Mouse (Mus musculus) liver, embryonic 11.5 days (tissue): Measurements from ENCODE around the gene Aldh16a1. TPM values are rescaled to one million over a fixed set of nuclear protein-coding genes. Genes with fewer than 3 reads are reported as not detected.

Experiments used
- ATAC-seq: fragments of 200-750 bp; cut with Nextera tagmentation; replicated peaks from 2 replicates; pipeline ENCODE4 v1.8.0; 2017; ENCODE audit warnings: moderate number of reproducible peaks, mild to moderate bottlenecking, moderate TSS enrichment, moderate library complexity; ENCODE audit not compliant: low FRiP score
- DNase-seq: peaks from one replicate; pipeline ENCODE4 v3.0.0-alpha.2; 2017; ENCODE audit warnings: low spot score
- H3K27ac ChIP-seq: fragments of 300-500 bp; sonication (generic); 2 replicates; pipeline ENCODE4 v1.5.1; 2014; ENCODE audit warnings: mild to moderate bottlenecking, low read depth, low read length, control low read depth
- H3K27me3 ChIP-seq: fragments of 300-500 bp; sonication (generic); replicated peaks from 2 replicates; pipeline ENCODE4 v1.6.1; 2014; ENCODE audit warnings: low read length, mixed read lengths; ENCODE audit not compliant: control insufficient read depth, insufficient read depth
- H3K36me3 ChIP-seq: fragments of 300-500 bp; sonication (generic); 2 replicates; pipeline ENCODE4 v1.6.1; 2014; ENCODE audit warnings: mild to moderate bottlenecking, low read length, moderate library complexity, mixed read lengths; ENCODE audit not compliant: control insufficient read depth, insufficient read depth
- H3K4me1 ChIP-seq: fragments of 300-500 bp; sonication (generic); replicated peaks from 2 replicates; pipeline ENCODE4 v1.6.1; 2014; ENCODE audit warnings: low read length, mixed read lengths; ENCODE audit not compliant: control insufficient read depth, insufficient read depth
- H3K4me2 ChIP-seq: fragments of 300-500 bp; sonication (generic); 2 replicates; pipeline ENCODE4 v1.6.1; 2014; ENCODE audit warnings: mild to moderate bottlenecking, control low read depth, moderate library complexity
- H3K4me3 ChIP-seq: fragments of 300-500 bp; sonication (generic); 2 replicates; pipeline ENCODE4 v1.5.1; 2014; ENCODE audit warnings: low read depth, low read length, control low read depth
- H3K9ac ChIP-seq: fragments of 300-500 bp; sonication (generic); 2 replicates; pipeline ENCODE4 v1.6.1; 2014; ENCODE audit warnings: low read depth, low read length, control low read depth
- H3K9me3 ChIP-seq: fragments of 300-500 bp; sonication (generic); 2 replicates; pipeline ENCODE4 v1.6.1; 2016; ENCODE audit warnings: low read length, inconsistent platforms, mixed read lengths; ENCODE audit not compliant: control insufficient read depth
- WGBS: fragments of 180-500 bp; shearing (Covaris S2); extraction: QIAGEN DNeasy Blood & Tissue Kit; methylation state at CpG from one replicate; pipeline ENCODE4 v1.1.7; 2014; 5-methylcytosine and 5-hydroxymethylcytosine counted together
- microRNA counts: library from miRNA; unstranded; fragments of <30 nt; microRNA quantifications from one replicate; lab custom pipeline; 2015
- microRNA-seq: library from miRNA; unstranded; fragments of <30 nt; microRNA quantifications from one replicate; pipeline ENCODE4, GENCODE M21; 2017; ENCODE audit warnings: borderline number of aligned reads
- polyA plus RNA-seq: library from polyadenylated mRNA; unstranded; fragments of >200 nt; fragmentation: Nextera tagmentation; extraction: Ambion mirVana; gene quantifications from 2 replicates; pipeline ENCODE4 v1.2.1, GENCODE M21; 2014

The Aldh16a1 gene
- polyA plus RNA-seq, 1 experiment from 2014 or later = 60.6 TPM

- Histone ChIP-seq H3K9ac (0 out of 2 replicates have a peak overlapping the region, but pooled peaks have one; percentile 37), H3K27me3 (no peaks in the 10 kb centered on the region), H3K4me3 (peak overlapping the region; percentile 14), H3K36me3 (no peaks in the 10 kb centered on the region; the same call in 1 of the 2 replicates), H3K27ac (peak overlapping the region; percentile 63), H3K4me2 (peak overlapping the region; percentile 70), H3K4me1 (peaks cover 23% of the 10 kb centered on the region), H3K9me3 (no peaks in the 10 kb centered on the region)
- 34% methylated on average over 12 of the region's 12 CpGs for WGBS
- no peak for ATAC-seq
- DNase-seq = no peak
These were observed 61.4 kb downstream of the Aldh16a1 start for GRCm38 (mm10) chr7:45092828-45093515.

GRCm38 (mm10) chr7:45092048-45092447 lies 62.3 kb downstream of the Aldh16a1 start, which contains the start of gene Rcn3:
Gene Rcn3 (minus strand): TSS chr7:45092221.
- Histone ChIP-seq H3K4me3 (peak within 1 kb of the TSS; percentile 61), H3K27ac (peak within 1 kb of the TSS; percentile 71), H3K36me3 (peaks cover 6% of the 10 kb centered on the region; the same call in 1 of the 2 replicates), H3K4me1 (peaks cover 23% of the 10 kb centered on the region), H3K9me3 (no peaks in the 10 kb centered on the region), H3K4me2 (peak within 1 kb of the TSS; percentile 70), H3K9ac (peak within 1 kb of the TSS; percentile 66), H3K27me3 (no peaks in the 10 kb centered on the region)
- DNase-seq (peak; percentile 91), ATAC-seq (peak; percentile 87)
- under 1% methylated on average over 16 of the region's 16 CpGs for WGBS

- Histone ChIP-seq H3K27me3 (no peaks in the 10 kb centered on the region), H3K9ac (peak overlapping the region; percentile 66), H3K4me3 (peak overlapping the region; percentile 61), H3K9me3 (no peaks in the 10 kb centered on the region), H3K4me1 (peaks cover 23% of the 10 kb centered on the region), H3K36me3 (peaks cover 13% of the 10 kb centered on the region), H3K27ac (peak overlapping the region; percentile 71), H3K4me2 (peak overlapping the region; percentile 70)
- WGBS = 13% methylated on average over 35 of the region's 35 CpGs
- DNase-seq = peak; percentile 62
- peak; percentile 71 for ATAC-seq
These were observed 63.1 kb downstream of the Aldh16a1 start for GRCm38 (mm10) chr7:45091001-45091990.

MicroRNA genes within 50 kb of the gene (microRNA counts, 519-probe panel; counts per million panel counts)
- not detected for microRNA mmu-miR-150 (lab: Ali Mortazavi, UCI)

Small RNA genes lying within 50 kb of the gene (microRNA-seq; reads per million reads assigned to microRNA genes)
- gene Mir150 (48.2 reads per million, percentile 41 among the genes with 10 or more reads in this experiment), gene Mir5121 (81.3 reads per million, percentile 47 among the genes with 10 or more reads in this experiment), gene Mir7055 (not detected)

Other genes starting within 250 kb of the Aldh16a1 start
- gene Ap2a1, start 225.1 kb downstream of the Aldh16a1 start, polyA plus RNA-seq = 100 and 111 TPM in 2 replicates
- 0.10 TPM in 1 of 2 replicates, not detected in the other for gene Tsks, start 211.4 kb downstream of the Aldh16a1 start, polyA plus RNA-seq
- gene Cpt1c, start 179.7 kb downstream of the Aldh16a1 start, polyA plus RNA-seq = 8.2 and 8.5 TPM in 2 replicates
- gene Prmt1, start 168.0 kb downstream of the Aldh16a1 start, polyA plus RNA-seq = 175 and 186 TPM in 2 replicates
- 76.2 and 88.4 TPM in 2 replicates for gene Irf3, start 156.9 kb downstream of the Aldh16a1 start, polyA plus RNA-seq
- gene Bcl2l12, start 155.9 kb downstream of the Aldh16a1 start, polyA plus RNA-seq = 39.6 and 41.1 TPM in 2 replicates
- gene Scaf1, start 138.2 kb downstream of the Aldh16a1 start, polyA plus RNA-seq = 37.5 and 40.1 TPM in 2 replicates
- gene Rras, start 136.6 kb downstream of the Aldh16a1 start, polyA plus RNA-seq = 19.3 and 21.6 TPM in 2 replicates
- 7.3 and 8.7 TPM in 2 replicates for gene Prr12, start 101.7 kb downstream of the Aldh16a1 start, polyA plus RNA-seq
- 60.9 and 63.0 TPM in 2 replicates for gene Nosip, start 92.2 kb downstream of the Aldh16a1 start, polyA plus RNA-seq
- gene Prrg2, start 91.9 kb downstream of the Aldh16a1 start, polyA plus RNA-seq = 12.0 and 12.4 TPM in 2 replicates
- gene Rcn3, start 62.4 kb downstream of the Aldh16a1 start, polyA plus RNA-seq = 146 and 163 TPM in 2 replicates
- gene Fcgrt, start 50.7 kb downstream of the Aldh16a1 start, polyA plus RNA-seq = 33.2 and 33.8 TPM in 2 replicates
- 2,085 and 2,209 TPM in 2 replicates for gene Rps11, start 30.1 kb downstream of the Aldh16a1 start, polyA plus RNA-seq
- 1,710 and 1,879 TPM in 2 replicates for gene Rpl13a, start 25.8 kb downstream of the Aldh16a1 start, polyA plus RNA-seq
- gene Gm45713, start 18.4 kb downstream of the Aldh16a1 start, polyA plus RNA-seq = 0.41 and 1.1 TPM in 2 replicates
- gene Flt3l, start 18.2 kb downstream of the Aldh16a1 start, polyA plus RNA-seq = 9.7 and 10.5 TPM in 2 replicates
- 86.2 and 87.7 TPM in 2 replicates for gene Pih1d1, start 281 bp downstream of the Aldh16a1 start, polyA plus RNA-seq
- gene Slc17a7, start 9.4 kb upstream of the Aldh16a1 start, polyA plus RNA-seq = 0.57 and 0.74 TPM in 2 replicates
- not detected in 2 replicates for gene Gfy, start 25.0 kb upstream of the Aldh16a1 start, polyA plus RNA-seq
- not detected in 2 replicates for gene Pth2, start 26.4 kb upstream of the Aldh16a1 start, polyA plus RNA-seq
- gene Ccdc155, start 50.3 kb upstream of the Aldh16a1 start, polyA plus RNA-seq = 0.17 and 0.53 TPM in 2 replicates
- gene Dkkl1, start 57.6 kb upstream of the Aldh16a1 start, polyA plus RNA-seq = 2.8 TPM in 2 replicates
- 69.3 and 75.9 TPM in 2 replicates for gene Tead2, start 61.2 kb upstream of the Aldh16a1 start, polyA plus RNA-seq
- 14.4 and 19.5 TPM in 2 replicates for gene Cd37, start 84.5 kb upstream of the Aldh16a1 start, polyA plus RNA-seq
- gene Slc6a16, start 86.5 kb upstream of the Aldh16a1 start, polyA plus RNA-seq = 0.19 TPM in 1 of 2 replicates, not detected in the other
- not detected in 2 replicates for gene Slc6a21, start 122.9 kb upstream of the Aldh16a1 start, polyA plus RNA-seq
- 2.3 and 3.9 TPM in 2 replicates for gene Trpm4, start 179.2 kb upstream of the Aldh16a1 start, polyA plus RNA-seq
- 0.12 and 0.30 TPM in 2 replicates for gene Hrc, start 180.7 kb upstream of the Aldh16a1 start, polyA plus RNA-seq
- 2.0 and 2.1 TPM in 2 replicates for gene Ppfia3, start 212.4 kb upstream of the Aldh16a1 start, polyA plus RNA-seq
- 0.35 TPM in 1 of 2 replicates, not detected in the other for gene Lin7b, start 216.0 kb upstream of the Aldh16a1 start, polyA plus RNA-seq
- 51.6 and 64.4 TPM in 2 replicates for gene Snrnp70, start 241.2 kb upstream of the Aldh16a1 start, polyA plus RNA-seq